Mouse (Mus musculus): ENCODE data around the gene Olfr1396.
"Not testable (repeated sequence)": the region's sequence is repeated elsewhere in the genome, so short reads cannot be mapped to it uniquely, and the experiment has no call there.

- not testable (repeated sequence) for TF ChIP-seq GATA1 (IDR thresholded peaks at IDR 0.05; ENCODE audit: borderline replicate concordance, low read length); FLI1 (IDR thresholded peaks at IDR 0.05; ENCODE audit: low read length)
Measured at GRCm38 (mm10) chr11:49063713-49064469, 50.8 kb downstream of the Olfr1396 start, which contains the start of gene Tgtp2.
